Mouse (Mus musculus) gastrocnemius, postnatal 10 days (tissue): ENCODE measurements around the gene Usp27x. TPM values are rescaled to one million over a fixed set of nuclear protein-coding genes. Genes with fewer than 3 reads are reported as not detected.

Experiments
- DNase-seq: peaks from one replicate; pipeline ENCODE4 v3.0.0; 2021; ENCODE audit warnings: mixed read lengths
- long read RNA-seq, 2 experiments: library from polyadenylated mRNA; stranded (forward); transcript quantifications; one replicate each; pipeline ENCODE4 v2.0.0; 2021
- total RNA-seq, 2 experiments: library from RNA; stranded (reverse); gene quantifications; 2 replicates each; pipeline ENCODE4 v1.2.3; 2021

Gene Usp27x
- total RNA-seq: under 1 TPM; 0.75 to 0.87 TPM
- long read RNA-seq, experiment 1, partial matches to known transcripts: 0 of 1 reads
- long read RNA-seq, experiment 1, other reads (novel, unspliced or antisense): 0 of 1 reads
- long read RNA-seq, experiment 2, partial matches to known transcripts: 0 of 1 reads
- long read RNA-seq, experiment 2, other reads (novel, unspliced or antisense): 0 of 1 reads

- DNase-seq: peak; percentile 62
These were observed at the start of gene Usp27x for GRCm38 (mm10) chrX:7375716-7376480. Gene Usp27x, minus strand, starts transcription at chrX:7375830.

- peak; percentile 46 for DNase-seq
These were observed 47.1 kb upstream of the Usp27x start for GRCm38 (mm10) chrX:7422691-7423111.

GRCm38 (mm10) chrX:7422166-7422565 is 46.5 kb upstream of the Usp27x start:
- DNase-seq: no peak

- DNase-seq: peak; percentile 53
These were observed 45.4 kb upstream of the Usp27x start for GRCm38 (mm10) chrX:7421016-7421415.

- DNase-seq: peak; percentile 9
These were observed 40.7 kb upstream of the Usp27x start for GRCm38 (mm10) chrX:7416178-7416871.

GRCm38 (mm10) chrX:7415308-7415707 is 39.7 kb upstream of the Usp27x start:
- no peak for DNase-seq

- no peak for DNase-seq
These were observed 36.8 kb upstream of the Usp27x start for GRCm38 (mm10) chrX:7412239-7413033.

DNA sequence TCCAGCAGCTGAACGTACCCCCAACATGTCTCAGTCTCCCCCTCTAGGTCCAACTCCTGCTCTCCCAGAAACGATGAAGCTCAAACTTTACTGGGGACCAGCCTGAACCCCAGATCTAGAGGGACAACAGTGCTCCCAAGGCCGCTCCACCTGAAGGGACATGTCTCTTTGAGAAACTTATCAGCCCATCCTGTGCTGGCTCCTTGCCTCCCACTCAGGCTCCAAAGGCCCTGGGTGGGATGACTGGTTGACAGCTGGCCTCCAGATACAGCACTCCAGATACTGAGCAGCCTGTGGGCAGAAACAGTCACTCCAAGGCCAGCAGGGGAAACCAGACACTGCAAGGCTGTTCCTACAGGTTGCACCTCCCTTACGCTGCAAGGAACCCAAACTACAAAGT is 956 bp upstream of the Usp27x start:
- DNase-seq: no peak

DNA sequence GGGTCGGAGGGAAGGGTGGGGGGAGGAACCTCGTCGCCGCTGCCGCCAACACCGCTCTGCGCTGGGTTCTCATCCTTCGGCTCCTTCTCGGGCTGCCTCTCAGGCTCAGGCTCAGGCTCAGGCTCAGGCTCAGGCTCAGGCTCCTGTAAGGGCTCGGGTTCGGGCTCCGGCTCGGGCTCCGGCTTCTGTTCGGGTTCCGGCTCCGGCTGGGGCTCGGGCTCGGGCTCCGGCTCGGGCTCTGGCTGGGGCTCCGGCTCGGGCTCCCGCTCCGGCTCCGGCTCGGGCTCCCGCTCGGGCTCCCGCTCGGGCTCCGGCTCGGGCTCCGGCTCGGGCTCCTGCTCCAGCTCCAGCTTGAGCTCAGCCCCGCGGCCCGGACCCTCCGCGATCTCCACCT is 311 bp downstream of the Usp27x start:
- no peak for DNase-seq

DNA sequence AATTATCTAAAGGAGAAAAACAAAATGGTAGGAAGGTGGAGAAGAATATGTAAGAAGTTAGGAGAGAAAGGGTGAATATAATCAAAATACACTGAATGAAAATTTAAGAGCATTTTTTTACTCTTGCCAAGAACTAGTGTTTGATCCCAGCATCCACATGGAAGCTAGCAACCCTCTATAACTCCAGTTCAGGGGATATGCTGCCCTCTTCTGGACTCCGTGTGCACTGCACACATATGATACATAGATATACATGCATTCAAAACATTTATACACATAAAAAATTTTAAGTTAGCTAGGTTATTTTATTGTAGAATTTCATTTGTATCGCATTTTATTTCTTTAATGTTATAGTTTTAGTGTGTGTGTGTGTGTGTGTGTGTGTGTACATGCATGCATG is 50.2 kb downstream of the Usp27x start:
- DNase-seq: no peak

DNA sequence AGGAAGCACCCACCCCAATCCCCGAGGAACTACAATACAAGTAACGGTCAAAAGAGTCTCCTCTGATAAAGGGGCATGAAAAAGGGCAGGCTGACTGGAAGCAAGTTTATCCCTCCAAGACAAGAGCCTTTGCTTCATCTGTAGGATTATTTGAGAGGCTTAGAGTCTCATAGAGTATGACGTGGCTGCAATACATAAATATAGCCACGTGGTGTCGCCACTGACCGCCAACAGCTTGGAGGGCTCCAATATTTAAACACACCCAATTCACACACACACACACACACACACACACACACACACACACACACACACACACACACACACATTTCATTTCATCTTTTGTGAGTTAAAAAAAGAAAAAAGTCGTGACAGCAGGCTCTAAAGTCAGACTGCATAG is 53.3 kb downstream of the Usp27x start:
- peak; percentile 61 for DNase-seq

Other genes starting within 250 kb of the Usp27x start
- 10 to 100 TPM; 28.6 to 37.7 TPM for gene Clcn5, start 56.5 kb downstream of the Usp27x start, total RNA-seq
- gene Foxp3, start 197.8 kb upstream of the Usp27x start, total RNA-seq: under 1 TPM in 1 of 2 experiments, not detected in 1; 0.32 TPM
- 1 to 10 TPM; 1.3 to 1.8 TPM for gene Ppp1r3f, start 198.5 kb upstream of the Usp27x start, total RNA-seq
- gene Ccdc22, start 229.7 kb upstream of the Usp27x start, total RNA-seq: 10 to 100 TPM; 11.1 to 11.2 TPM
- not detected for gene Cacna1f, start 231.3 kb upstream of the Usp27x start, total RNA-seq